Mouse (Mus musculus): ENCODE measurements around the gene Elavl3. TPM values are rescaled to one million over a fixed set of nuclear protein-coding genes. Genes with fewer than 3 reads are reported as not detected.
A peak's percentile ranks its signal among the peaks of the same experiment; 100 is the strongest.

The Elavl3 gene
- polyA plus RNA-seq, 1 experiment from 2014 or later, result 4.4 TPM

GRCm38 (mm10) chr9:22003163-22003554 is 48.7 kb downstream of the Elavl3 start:
- Histone ChIP-seq H3K27me3 (no peaks in the 10 kb centered on the region), H3K4me3 (replicated peaks) (peak overlapping the region; percentile 73), H3K4me2 (replicated peaks) (peak overlapping the region; percentile 80), H3K9ac (peak overlapping the region; percentile 62), H3K36me3 (peaks cover 41% of the 10 kb centered on the region), H3K27ac (replicated peaks) (peak overlapping the region; percentile 72), H3K4me1 (peaks cover 29% of the 10 kb centered on the region), H3K9me3 (replicated peaks) (no peaks in the 10 kb centered on the region)
- WGBS, result 0% methylated on average over 18 of the region's 18 CpGs
- no peak for ATAC-seq (ENCODE audit: insufficient number of reproducible peaks, low FRiP score, low TSS enrichment, low read depth)

GRCm38 (mm10) chr9:22002194-22003162 is 49.3 kb downstream of the Elavl3 start, which contains the start of the genes Ccdc151 and Prkcsh:
Gene Ccdc151, minus strand, starts transcription at chr9:22002634.
Gene Prkcsh, plus strand, starts transcription at chr9:22002806.
- Histone ChIP-seq H3K4me1 (peaks cover 29% of the 10 kb centered on the region), H3K9ac (peak within 1 kb of the TSS; percentile 62), H3K4me3 (replicated peaks) (peak within 1 kb of the TSS; percentile 73), H3K9me3 (replicated peaks) (no peaks in the 10 kb centered on the region), H3K36me3 (peaks cover 34% of the 10 kb centered on the region), H3K4me2 (replicated peaks) (peak within 1 kb of the TSS; percentile 80), H3K27me3 (no peaks in the 10 kb centered on the region), H3K27ac (replicated peaks) (peak within 1 kb of the TSS; percentile 72)
- 6% methylated on average over 57 of the region's 57 CpGs for WGBS
- peak; percentile 99 for ATAC-seq (ENCODE audit: insufficient number of reproducible peaks, low FRiP score, low TSS enrichment, low read depth)

GRCm38 (mm10) chr9:22001633-22002032 is 50.2 kb downstream of the Elavl3 start:
- H3K4me2 ChIP-seq (replicated peaks), result no peak overlapping the region

GRCm38 (mm10) chr9:22000296-22000695 is 51.5 kb downstream of the Elavl3 start:
- 91% methylated on average over 6 of the region's 6 CpGs for WGBS
- Histone ChIP-seq H3K36me3 (peaks cover 13% of the 10 kb centered on the region), H3K9me3 (replicated peaks) (no peaks in the 10 kb centered on the region), H3K4me3 (replicated peaks) (no peak overlapping the region), H3K9ac (no peak overlapping the region), H3K27me3 (no peaks in the 10 kb centered on the region), H3K27ac (replicated peaks) (no peak overlapping the region), H3K4me2 (replicated peaks) (no peak overlapping the region), H3K4me1 (peaks cover 24% of the 10 kb centered on the region)
- no peak for ATAC-seq (ENCODE audit: insufficient number of reproducible peaks, low FRiP score, low TSS enrichment, low read depth)

More at GRCm38 (mm10) chr9:22001633-22002032, 50.2 kb downstream of the Elavl3 start:
- Histone ChIP-seq H3K4me3 (replicated peaks) (no peak overlapping the region), H3K9me3 (replicated peaks) (no peaks in the 10 kb centered on the region), H3K36me3 (peaks cover 26% of the 10 kb centered on the region), H3K4me1 (peaks cover 29% of the 10 kb centered on the region), H3K27me3 (no peaks in the 10 kb centered on the region), H3K27ac (replicated peaks) (no peak overlapping the region), H3K9ac (no peak overlapping the region)
- no peak for ATAC-seq (ENCODE audit: insufficient number of reproducible peaks, low FRiP score, low TSS enrichment, low read depth)
- 85% methylated on average over 4 of the region's 4 CpGs for WGBS

- Histone ChIP-seq H3K27me3 (peaks cover 20% of the 10 kb centered on the region), H3K4me3 (replicated peaks) (no peak overlapping the region), H3K9me3 (replicated peaks) (no peaks in the 10 kb centered on the region), H3K4me1 (no peaks in the 10 kb centered on the region), H3K36me3 (no peaks in the 10 kb centered on the region), H3K4me2 (replicated peaks) (no peak overlapping the region), H3K27ac (replicated peaks) (no peak overlapping the region), H3K9ac (no peak overlapping the region)
- ATAC-seq (ENCODE audit: insufficient number of reproducible peaks, low FRiP score, low TSS enrichment, low read depth), result no peak
- 85% methylated on average over 3 of the region's 3 CpGs for WGBS
These were observed 55.5 kb downstream of the Elavl3 start for GRCm38 (mm10) chr9:21996178-21996867.

- Histone ChIP-seq H3K36me3 (no peaks in the 10 kb centered on the region), H3K9ac (no peak overlapping the region), H3K4me1 (peaks cover 22% of the 10 kb centered on the region), H3K27me3 (peaks cover 61% of the 10 kb centered on the region), H3K4me2 (replicated peaks) (no peak overlapping the region), H3K27ac (replicated peaks) (no peak overlapping the region), H3K4me3 (replicated peaks) (no peak overlapping the region), H3K9me3 (replicated peaks) (no peaks in the 10 kb centered on the region)
- no peak for ATAC-seq (ENCODE audit: insufficient number of reproducible peaks, low FRiP score, low TSS enrichment, low read depth)
- 75% methylated on average over 4 of the region's 4 CpGs for WGBS
These were observed 59.6 kb downstream of the Elavl3 start for GRCm38 (mm10) chr9:21992227-21992626.

- Histone ChIP-seq H3K36me3 (no peaks in the 10 kb centered on the region), H3K4me1 (peaks cover 22% of the 10 kb centered on the region), H3K4me3 (replicated peaks) (peak within 1 kb of the TSS; percentile 39), H3K27ac (replicated peaks) (no peak within 1 kb of the TSS), H3K4me2 (replicated peaks) (peak within 1 kb of the TSS; percentile 61), H3K27me3 (peaks cover 80% of the 10 kb centered on the region), H3K9ac (0 out of 2 replicates have a peak within 1 kb of the TSS, but pooled peaks have one; percentile 16), H3K9me3 (replicated peaks) (no peaks in the 10 kb centered on the region)
- ATAC-seq (ENCODE audit: insufficient number of reproducible peaks, low FRiP score, low TSS enrichment, low read depth), result no peak
- WGBS, result under 1% methylated on average over 41 of the region's 42 CpGs
These were observed 62.4 kb downstream of the Elavl3 start, which contains the start of gene Rgl3 for GRCm38 (mm10) chr9:21989230-21990110. Gene Rgl3, minus strand, starts transcription at chr9:21989446.

GRCm38 (mm10) chr9:21988421-21989101 is 63.3 kb downstream of the Elavl3 start:
- Histone ChIP-seq H3K27ac (replicated peaks) (no peak overlapping the region), H3K27me3 (peaks cover 80% of the 10 kb centered on the region), H3K4me1 (peaks cover 22% of the 10 kb centered on the region), H3K9ac (0 out of 2 replicates have a peak overlapping the region, but pooled peaks have one; percentile 16), H3K36me3 (no peaks in the 10 kb centered on the region), H3K4me2 (replicated peaks) (peak overlapping the region; percentile 61), H3K9me3 (replicated peaks) (no peaks in the 10 kb centered on the region), H3K4me3 (replicated peaks) (peak overlapping the region; percentile 39)
- ATAC-seq (ENCODE audit: insufficient number of reproducible peaks, low FRiP score, low TSS enrichment, low read depth), result no peak
- WGBS, result 1% methylated on average over 32 of the region's 32 CpGs

GRCm38 (mm10) chr9:21987592-21988342 is 64.1 kb downstream of the Elavl3 start:
- Histone ChIP-seq H3K9ac (no peak overlapping the region), H3K4me2 (replicated peaks) (peak overlapping the region; percentile 61; the same call in 1 of the 2 replicates), H3K27ac (replicated peaks) (no peak overlapping the region), H3K4me1 (peaks cover 22% of the 10 kb centered on the region), H3K9me3 (replicated peaks) (no peaks in the 10 kb centered on the region), H3K4me3 (replicated peaks) (peak overlapping the region; percentile 39; the same call in 1 of the 2 replicates), H3K36me3 (no peaks in the 10 kb centered on the region), H3K27me3 (peaks cover 75% of the 10 kb centered on the region)
- no peak for ATAC-seq (ENCODE audit: insufficient number of reproducible peaks, low FRiP score, low TSS enrichment, low read depth)
- 8% methylated on average over 36 of the region's 36 CpGs for WGBS
